Mouse (Mus musculus) B cell, adult (primary cell): ENCODE measurements around the gene Eaf2. TPM values are rescaled to one million over a fixed set of nuclear protein-coding genes. Genes with fewer than 3 reads are reported as not detected.

ENCODE experiments used
- total RNA-seq: library from RNA; stranded (reverse); gene quantifications from 4 replicates; pipeline ENCODE4 v1.2.4, GENCODE M21; 2023; ENCODE audit not compliant: inconsistent age

The Eaf2 gene
- total RNA-seq = 12.3 to 14.5 TPM (median 13.4 TPM) in 4 replicates

GRCm38 (mm10) chr16:36874583-36875275 is at the start of gene Eaf2, which contains the start of gene Golgb1:
Eaf2 (minus strand) TSS chr16:36875003.
Golgb1 (plus strand) TSS chr16:36875140.

DNA sequence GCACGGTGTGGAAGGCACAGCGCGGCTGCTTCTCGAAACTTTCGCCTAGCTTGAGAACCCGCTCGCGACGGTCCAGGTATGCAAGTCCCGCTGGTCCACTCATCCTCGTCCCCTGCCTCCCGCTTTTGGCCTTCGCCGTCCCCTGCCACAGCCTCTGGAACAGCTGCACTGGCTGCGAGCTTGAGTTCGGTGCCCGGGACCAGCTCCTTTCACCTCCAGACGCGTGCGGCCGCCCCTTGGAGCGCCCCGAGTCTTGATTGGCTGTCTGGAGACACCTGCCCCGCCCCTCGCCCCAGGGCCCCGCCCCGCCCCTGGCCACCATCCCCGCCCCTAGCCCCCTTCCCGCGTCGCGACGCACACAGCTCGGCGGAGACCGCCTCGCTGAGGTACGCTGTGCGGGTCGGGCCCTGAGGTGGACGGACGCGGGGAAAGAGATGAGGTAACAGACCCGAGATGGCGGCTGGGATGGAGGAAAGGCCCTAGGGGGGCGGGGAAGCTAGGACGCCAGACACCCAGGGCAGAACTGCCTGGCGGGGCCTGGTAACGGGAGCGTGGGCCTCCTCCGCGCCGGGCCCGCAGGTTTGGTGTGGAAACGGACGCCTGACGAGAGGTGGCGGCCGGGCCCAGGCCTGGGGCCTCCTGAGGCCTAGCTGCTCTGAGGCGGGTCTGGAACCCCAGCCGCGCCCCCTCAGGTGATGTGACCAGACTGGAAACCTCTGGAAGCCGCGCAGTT is 46.6 kb downstream of the Eaf2 start, which contains the start of gene Iqcb1:
Gene Iqcb1 (plus strand): TSS at position 332 of the 733 bp plus-strand sequence.

DNA sequence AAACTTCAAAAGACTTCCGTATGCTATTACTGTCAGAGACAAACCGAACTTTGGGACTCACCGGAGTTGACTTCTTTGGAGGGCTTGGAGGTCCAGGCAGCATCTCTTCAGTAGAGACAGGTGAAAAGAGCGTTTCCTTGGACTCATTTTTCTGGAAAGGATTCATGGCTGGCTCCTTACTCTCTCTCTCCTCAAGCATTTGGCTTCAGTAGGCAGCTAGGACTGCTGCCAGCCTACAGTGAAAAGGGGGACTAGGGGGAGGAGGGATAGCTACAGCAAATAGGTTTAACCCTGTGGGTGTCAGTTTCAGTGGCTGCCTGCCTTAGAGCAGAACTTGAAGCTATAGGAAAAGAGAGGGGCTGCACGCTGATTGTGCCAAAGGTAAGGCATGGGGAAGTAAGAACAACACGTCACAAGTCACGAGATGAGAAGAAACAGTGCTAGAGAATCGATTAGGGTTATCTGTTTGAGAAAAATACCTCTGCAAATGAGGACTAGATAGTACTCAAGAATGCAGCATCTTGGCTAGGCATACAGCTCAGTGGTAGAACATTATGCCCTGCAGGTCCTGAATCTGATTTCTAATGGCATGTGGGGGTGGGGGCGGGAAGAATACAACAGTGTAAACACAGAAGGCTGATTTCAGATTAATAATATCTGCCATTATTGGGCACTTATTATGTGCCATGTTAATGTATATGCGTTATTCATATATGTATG is 90.0 kb downstream of the Eaf2 start, which contains the start of gene Slc15a2:
Gene Slc15a2 (minus strand): TSS at position 369 of the 720 bp plus-strand sequence.

Other genes starting within 250 kb of the Eaf2 start
- gene Cd86, start 208.9 kb downstream of the Eaf2 start, total RNA-seq = 123 to 158 TPM (median 149 TPM) in 4 replicates
- gene Ildr1, start 181.0 kb downstream of the Eaf2 start, total RNA-seq = 16.2 to 21.9 TPM (median 17.6 TPM) in 4 replicates
- 10.6 to 82.9 TPM (median 26.5 TPM) in 4 replicates for gene Slc15a2, start 90.0 kb downstream of the Eaf2 start, total RNA-seq
- gene Iqcb1, start 46.6 kb downstream of the Eaf2 start, total RNA-seq = 67.6 to 115 TPM (median 93.9 TPM) in 4 replicates
- gene Golgb1, start 137 bp upstream of the Eaf2 start, total RNA-seq = 39.8 to 47.3 TPM (median 43.4 TPM) in 4 replicates
- 386 to 409 TPM (median 390 TPM) in 4 replicates for gene Hcls1, start 60.0 kb upstream of the Eaf2 start, total RNA-seq
- gene Fbxo40, start 115.5 kb upstream of the Eaf2 start, total RNA-seq = 0.09 to 1.3 TPM (median 0.29 TPM) in 4 replicates
- gene Polq, start 136.8 kb upstream of the Eaf2 start, total RNA-seq = 5.6 to 6.5 TPM (median 6.3 TPM) in 4 replicates